14 mouse cellular contexts compared by ENCODE assay signal in the genomic region with DNA sequence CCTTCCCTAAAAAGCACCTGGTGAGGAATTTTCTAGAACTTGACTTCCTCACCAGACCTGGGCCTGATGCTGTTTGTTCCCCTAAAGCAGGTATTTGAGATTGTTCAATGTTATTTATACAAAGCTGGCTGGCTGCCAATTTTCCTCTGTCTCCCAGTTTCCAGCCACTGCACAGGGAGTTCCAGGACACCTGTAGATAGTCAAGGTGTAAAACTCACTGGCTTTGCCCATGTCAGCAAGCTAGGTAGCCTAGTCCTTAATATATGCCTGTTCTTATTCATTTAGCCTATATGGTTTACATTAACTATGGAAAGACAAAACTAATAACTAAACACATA. TPM values are rescaled to one million over a fixed set of nuclear protein-coding genes. Genes with fewer than 3 reads are reported as not detected.
A peak's percentile ranks its signal among the peaks of the same experiment; 100 is the strongest.
DNase-seq lines count a peak whose midpoint lies in the region; ATAC-seq lines count a peak whose summit lies in the region.
"Had no signal": no experiment of that assay in that cellular context is flagged by ENCODE, and none has a peak within 500 bp of the region (broad histone marks: within the 10 kb centered on the region; RNA-seq: fewer than 3 reads in every experiment).

No protein-coding gene starts in this region.

- no peaks in the 10 kb centered on the region for H3K36me3 ChIP-seq in embryonic facial prominence, embryonic 12.5 days
- H3K36me3 ChIP-seq in embryonic facial prominence, embryonic 10.5 days (replicated peaks), result no peaks in the 10 kb centered on the region
- H3K36me3 ChIP-seq in lung, embryonic 15.5 days, result no peaks in the 10 kb centered on the region
- no peaks in the 10 kb centered on the region for H3K36me3 ChIP-seq in stomach, embryonic 15.5 days
- H3K36me3 ChIP-seq: midbrain, embryonic 15.5 days had no signal

- no peak for ATAC-seq in embryonic facial prominence, embryonic 12.5 days (ENCODE audit: insufficient number of reproducible peaks, insufficient read depth, low FRiP score, low TSS enrichment)
- no peak for ATAC-seq in lung, embryonic 15.5 days (ENCODE audit: borderline replicate concordance, extremely low read depth, low FRiP score, low TSS enrichment)
- ATAC-seq in stomach, embryonic 15.5 days (ENCODE audit: insufficient read depth, low FRiP score, low read depth), result 0 out of 2 replicates have a peak, but pooled peaks have one; percentile 47
- no peak for ATAC-seq in megakaryocyte-erythroid progenitor cell, adult 5-6 weeks (replicated peaks; ENCODE audit: low FRiP score, low TSS enrichment, poor library complexity, severe bottlenecking)
- ATAC-seq: activated CD4-positive, CD25-positive, alpha-beta regulatory T cell, adult 4 months; midbrain, embryonic 15.5 days had no signal

- no peak for DNase-seq in embryonic facial prominence, embryonic 10.5 days (ENCODE audit: low spot score)
- DNase-seq in lung, postnatal 25 days (ENCODE audit: low spot score), result no peak
- DNase-seq in kidney, postnatal 36 days, result peak; percentile 25 to 45
- DNase-seq in layer of hippocampus, postnatal 14 days (ENCODE audit: low spot score in 2 of 2), result no peak
- DNase-seq: spleen, adult 18-20 months; thymus, postnatal 14 days had no signal

- no peaks in the 10 kb centered on the region for H3K27me3 ChIP-seq in embryonic facial prominence, embryonic 12.5 days
- no peaks in the 10 kb centered on the region for H3K27me3 ChIP-seq in embryonic facial prominence, embryonic 10.5 days (replicated peaks; ENCODE audit: low read depth, poor library complexity, severe bottlenecking)
- H3K27me3 ChIP-seq in lung, embryonic 15.5 days, result no peaks in the 10 kb centered on the region
- H3K27me3 ChIP-seq in stomach, embryonic 15.5 days (replicated peaks), result no peaks in the 10 kb centered on the region
- H3K27me3 ChIP-seq: midbrain, embryonic 15.5 days had no signal

- no peak overlapping the region for H3K4me2 ChIP-seq in embryonic facial prominence, embryonic 12.5 days (replicated peaks)
- H3K4me2 ChIP-seq in lung, embryonic 15.5 days, result no peak overlapping the region
- no peak overlapping the region for H3K4me2 ChIP-seq in stomach, embryonic 15.5 days
- H3K4me2 ChIP-seq: midbrain, embryonic 15.5 days had no signal

- H3K4me3 ChIP-seq in embryonic facial prominence, embryonic 12.5 days, result no peak overlapping the region
- no peak overlapping the region for H3K4me3 ChIP-seq in embryonic facial prominence, embryonic 10.5 days
- H3K4me3 ChIP-seq in lung, embryonic 15.5 days, result no peak overlapping the region
- no peak overlapping the region for H3K4me3 ChIP-seq in stomach, embryonic 15.5 days (replicated peaks)
- H3K4me3 ChIP-seq: midbrain, embryonic 15.5 days had no signal

- H3K27ac ChIP-seq in embryonic facial prominence, embryonic 12.5 days, result peak overlapping the region; percentile 55
- no peak overlapping the region for H3K27ac ChIP-seq in embryonic facial prominence, embryonic 10.5 days (replicated peaks)
- H3K27ac ChIP-seq in lung, embryonic 15.5 days, result peak overlapping the region; percentile 66
- H3K27ac ChIP-seq in stomach, embryonic 15.5 days, result peak overlapping the region; percentile 66; the same call in 1 of the 2 replicates
- H3K27ac ChIP-seq: liver, embryonic 14.5 days; midbrain, embryonic 15.5 days had no signal

- H3K9ac ChIP-seq in embryonic facial prominence, embryonic 12.5 days, result no peak overlapping the region
- no peak overlapping the region for H3K9ac ChIP-seq in lung, embryonic 15.5 days
- H3K9ac ChIP-seq in stomach, embryonic 15.5 days, result no peak overlapping the region
- H3K9ac ChIP-seq: liver, embryonic 14.5 days; midbrain, embryonic 15.5 days had no signal

- 0 out of 2 replicates have a peak, but pooled peaks cover 3% of the 10 kb centered on the region for H3K9me3 ChIP-seq in embryonic facial prominence, embryonic 12.5 days
- H3K9me3 ChIP-seq in embryonic facial prominence, embryonic 10.5 days, result no peaks in the 10 kb centered on the region
- no peaks in the 10 kb centered on the region for H3K9me3 ChIP-seq in lung, embryonic 15.5 days
- no peaks in the 10 kb centered on the region for H3K9me3 ChIP-seq in stomach, embryonic 15.5 days
- H3K9me3 ChIP-seq: midbrain, embryonic 15.5 days had no signal

- peaks cover 2% of the 10 kb centered on the region; the same call in 1 of the 2 replicates for H3K4me1 ChIP-seq in embryonic facial prominence, embryonic 12.5 days
- peaks cover 15% of the 10 kb centered on the region for H3K4me1 ChIP-seq in embryonic facial prominence, embryonic 10.5 days
- H3K4me1 ChIP-seq in lung, embryonic 15.5 days, result peaks cover 9% of the 10 kb centered on the region
- 0 out of 2 replicates have a peak, but pooled peaks cover 4% of the 10 kb centered on the region for H3K4me1 ChIP-seq in stomach, embryonic 15.5 days

RNA-seq across cellular contexts. Expression of gene Fam160a1, which starts 25.8 kb away (rescaled TPM):
- polyA plus RNA-seq in embryonic facial prominence, embryonic 12.5 days (2016; fragmentation: Nextera tagmentation; extraction: Ambion mirVana), result 2.3 and 2.6 TPM in 2 replicates
- 1.3 and 1.7 TPM in 2 replicates for polyA plus RNA-seq in embryonic facial prominence, embryonic 10.5 days (2016; fragmentation: Nextera tagmentation; extraction: Ambion mirVana)
- polyA plus RNA-seq in lung, embryonic 15.5 days (2015; fragmentation: Nextera tagmentation; extraction: Ambion mirVana), result 2.9 and 3.1 TPM in 2 replicates
- 4.6 and 4.7 TPM in 2 replicates for polyA plus RNA-seq in stomach, embryonic 15.5 days (2015; fragmentation: Nextera tagmentation; extraction: Ambion mirVana)
- total RNA-seq in megakaryocyte-erythroid progenitor cell, adult 5-6 weeks (2014; fragmentation: Nextera tagmentation), result not detected in 2 replicates
- not detected in 2 replicates for total RNA-seq in megakaryocyte-erythroid progenitor cell, adult 5-6 weeks (2017)
- total RNA-seq in layer of hippocampus, postnatal 14 days (2021), result 1 to 10 TPM; 5.2 to 6.5 TPM
- total RNA-seq: common myeloid progenitor, adult 5-6 weeks had no signal

RNA-seq across cellular contexts. Expression of gene Glt28d2, which starts 44.5 kb away (rescaled TPM):
- 1.3 TPM in 2 replicates for polyA plus RNA-seq in embryonic facial prominence, embryonic 12.5 days (2016; fragmentation: Nextera tagmentation; extraction: Ambion mirVana)
- polyA plus RNA-seq in embryonic facial prominence, embryonic 10.5 days (2016; fragmentation: Nextera tagmentation; extraction: Ambion mirVana), result 0.59 and 0.64 TPM in 2 replicates
- polyA plus RNA-seq in lung, embryonic 15.5 days (2015; fragmentation: Nextera tagmentation; extraction: Ambion mirVana), result 1.6 and 2.0 TPM in 2 replicates
- 2.8 and 3.0 TPM in 2 replicates for polyA plus RNA-seq in stomach, embryonic 15.5 days (2015; fragmentation: Nextera tagmentation; extraction: Ambion mirVana)
- total RNA-seq in megakaryocyte-erythroid progenitor cell, adult 5-6 weeks (2014; fragmentation: Nextera tagmentation), result not detected in 2 replicates
- total RNA-seq in megakaryocyte-erythroid progenitor cell, adult 5-6 weeks (2017), result 1.4 TPM in 1 of 2 replicates, not detected in the other
- under 1 TPM; 0.29 to 0.48 TPM for total RNA-seq in layer of hippocampus, postnatal 14 days (2021)
- total RNA-seq: common myeloid progenitor, adult 5-6 weeks had no signal

RNA-seq across cellular contexts. Expression of gene Gm37240, which starts 44.5 kb away (rescaled TPM):
- polyA plus RNA-seq in embryonic facial prominence, embryonic 12.5 days (2016; fragmentation: Nextera tagmentation; extraction: Ambion mirVana), result 4.0 and 4.8 TPM in 2 replicates
- polyA plus RNA-seq in embryonic facial prominence, embryonic 10.5 days (2016; fragmentation: Nextera tagmentation; extraction: Ambion mirVana), result 1.9 and 2.8 TPM in 2 replicates
- 7.0 and 8.8 TPM in 2 replicates for polyA plus RNA-seq in lung, embryonic 15.5 days (2015; fragmentation: Nextera tagmentation; extraction: Ambion mirVana)
- polyA plus RNA-seq in stomach, embryonic 15.5 days (2015; fragmentation: Nextera tagmentation; extraction: Ambion mirVana), result 7.1 and 8.6 TPM in 2 replicates
- not detected in 2 replicates for total RNA-seq in megakaryocyte-erythroid progenitor cell, adult 5-6 weeks (2014; fragmentation: Nextera tagmentation)
- total RNA-seq in megakaryocyte-erythroid progenitor cell, adult 5-6 weeks (2017), result 0.46 TPM in 1 of 2 replicates, not detected in the other
- 1 to 10 TPM in 1 of 2 experiments, under 1 TPM in 1; 0.98 to 1.0 TPM for total RNA-seq in layer of hippocampus, postnatal 14 days (2021)
- total RNA-seq: common myeloid progenitor, adult 5-6 weeks had no signal

Comparison
In these comparisons a context has a peak if more than half of its experiments do, and no peak if none do; other contexts are left out.
1. DNase-seq: peak in kidney, postnatal 36 days (2 of 2); none in embryonic facial prominence, embryonic 10.5 days (single experiment), lung, postnatal 25 days (single experiment) and layer of hippocampus, postnatal 14 days (0 of 2).